Mouse (Mus musculus): Measurements from ENCODE around the gene Gm20388. TPM values are rescaled to one million over a fixed set of nuclear protein-coding genes. Genes with fewer than 3 reads are reported as not detected.

Gene Gm20388
- polyA plus RNA-seq, 1 experiment from 2014 or later = 5.3 TPM

DNA sequence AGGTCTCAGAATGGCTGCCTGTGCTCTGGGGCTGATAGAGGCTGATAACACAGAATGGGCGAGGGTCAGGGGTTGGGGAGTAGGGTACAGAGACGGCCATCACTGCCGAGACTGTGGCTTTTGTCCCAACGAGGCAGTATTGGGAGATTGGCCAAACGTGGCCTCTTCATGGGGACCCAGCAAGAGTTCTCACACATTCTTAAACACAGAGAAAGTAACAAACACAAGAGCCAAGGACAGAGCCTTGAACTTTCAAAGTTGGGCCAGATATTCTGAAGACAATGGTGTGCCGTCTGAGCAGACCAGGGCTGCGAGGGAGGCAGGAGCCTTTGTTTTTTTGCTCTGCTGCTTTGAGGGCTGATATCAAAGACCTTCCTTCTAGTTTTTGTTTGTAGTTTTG lies 2001.3 kb downstream of the Gm20388 start:
- Histone ChIP-seq H3K9ac (ENCODE audit: low read depth, low read length) (no peak overlapping the region), H3K27me3 (replicated peaks; ENCODE audit: control insufficient read depth, insufficient read depth, low read length) (no peaks in the 10 kb centered on the region; the same call in 1 of the 2 replicates), H3K9me3 (ENCODE audit: control insufficient read depth, low read length) (no peaks in the 10 kb centered on the region), H3K4me3 (ENCODE audit: low read depth, low read length) (no peak overlapping the region), H3K4me1 (replicated peaks; ENCODE audit: control insufficient read depth, insufficient read depth, low read length) (peaks cover 21% of the 10 kb centered on the region), H3K36me3 (ENCODE audit: control insufficient read depth, insufficient read depth, low read length) (no peaks in the 10 kb centered on the region), H3K4me2 (no peak overlapping the region), H3K27ac (ENCODE audit: low read depth, low read length) (no peak overlapping the region)
- WGBS = 61% methylated on average over 7 of the region's 7 CpGs
- ATAC-seq (replicated peaks; ENCODE audit: low FRiP score) (no peak), DNase-seq (ENCODE audit: low spot score) (no peak)

GRCm38 (mm10) chr8:121912831-121913230 lies 2002.2 kb downstream of the Gm20388 start:
- Histone ChIP-seq H3K9ac (ENCODE audit: low read depth, low read length) (no peak overlapping the region), H3K9me3 (ENCODE audit: control insufficient read depth, low read length) (no peaks in the 10 kb centered on the region), H3K4me2 (no peak overlapping the region), H3K27me3 (replicated peaks; ENCODE audit: control insufficient read depth, insufficient read depth, low read length) (no peaks in the 10 kb centered on the region; the same call in 1 of the 2 replicates), H3K36me3 (ENCODE audit: control insufficient read depth, insufficient read depth, low read length) (no peaks in the 10 kb centered on the region), H3K4me1 (replicated peaks; ENCODE audit: control insufficient read depth, insufficient read depth, low read length) (peaks cover 20% of the 10 kb centered on the region), H3K27ac (ENCODE audit: low read depth, low read length) (no peak overlapping the region), H3K4me3 (ENCODE audit: low read depth, low read length) (no peak overlapping the region)
- DNase-seq (ENCODE audit: low spot score) (no peak), ATAC-seq (replicated peaks; ENCODE audit: low FRiP score) (peak; percentile 58; the same call in 1 of the 2 replicates)
- WGBS = 68% methylated on average over 3 of the region's 3 CpGs

GRCm38 (mm10) chr8:121913378-121913777 lies 2002.7 kb downstream of the Gm20388 start:
- WGBS = 79% methylated on average over 8 of the region's 8 CpGs
- Histone ChIP-seq H3K27ac (ENCODE audit: low read depth, low read length) (no peak overlapping the region), H3K9me3 (ENCODE audit: control insufficient read depth, low read length) (no peaks in the 10 kb centered on the region), H3K36me3 (ENCODE audit: control insufficient read depth, insufficient read depth, low read length) (no peaks in the 10 kb centered on the region), H3K4me1 (replicated peaks; ENCODE audit: control insufficient read depth, insufficient read depth, low read length) (peaks cover 15% of the 10 kb centered on the region), H3K4me2 (no peak overlapping the region), H3K9ac (ENCODE audit: low read depth, low read length) (no peak overlapping the region), H3K27me3 (replicated peaks; ENCODE audit: control insufficient read depth, insufficient read depth, low read length) (no peaks in the 10 kb centered on the region; the same call in 1 of the 2 replicates), H3K4me3 (ENCODE audit: low read depth, low read length) (no peak overlapping the region)
- DNase-seq (ENCODE audit: low spot score) (no peak), ATAC-seq (replicated peaks; ENCODE audit: low FRiP score) (no peak)

DNA sequence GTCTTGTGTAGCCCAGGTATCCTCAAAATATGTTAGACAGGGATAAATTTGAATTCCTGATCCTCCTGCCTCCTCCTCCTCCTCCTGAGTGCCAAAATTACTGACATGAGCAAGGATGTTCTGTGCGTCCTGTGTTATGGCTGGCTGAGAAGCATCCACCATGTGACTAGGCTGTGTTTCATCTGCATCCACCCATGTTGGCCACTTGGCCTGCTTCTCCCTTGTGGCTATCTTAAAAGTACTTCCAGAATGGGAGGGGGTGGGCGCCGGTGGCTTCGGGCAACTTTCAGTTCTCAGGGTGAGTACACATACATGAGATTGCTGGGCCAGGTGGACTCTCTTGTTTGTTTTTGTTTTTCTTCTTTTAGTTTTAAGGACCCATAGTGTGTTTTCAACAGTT lies 2008.5 kb downstream of the Gm20388 start:
- Histone ChIP-seq H3K4me1 (replicated peaks; ENCODE audit: control insufficient read depth, insufficient read depth, low read length) (no peaks in the 10 kb centered on the region), H3K9ac (ENCODE audit: low read depth, low read length) (no peak overlapping the region), H3K36me3 (ENCODE audit: control insufficient read depth, insufficient read depth, low read length) (no peaks in the 10 kb centered on the region), H3K4me3 (ENCODE audit: low read depth, low read length) (no peak overlapping the region), H3K27ac (ENCODE audit: low read depth, low read length) (no peak overlapping the region), H3K9me3 (ENCODE audit: control insufficient read depth, low read length) (no peaks in the 10 kb centered on the region), H3K4me2 (no peak overlapping the region), H3K27me3 (replicated peaks; ENCODE audit: control insufficient read depth, insufficient read depth, low read length) (no peaks in the 10 kb centered on the region; the same call in 1 of the 2 replicates)
- DNase-seq (ENCODE audit: low spot score) (no peak), ATAC-seq (replicated peaks; ENCODE audit: low FRiP score) (no peak)
- 71% methylated on average over 4 of the region's 4 CpGs for WGBS

DNA sequence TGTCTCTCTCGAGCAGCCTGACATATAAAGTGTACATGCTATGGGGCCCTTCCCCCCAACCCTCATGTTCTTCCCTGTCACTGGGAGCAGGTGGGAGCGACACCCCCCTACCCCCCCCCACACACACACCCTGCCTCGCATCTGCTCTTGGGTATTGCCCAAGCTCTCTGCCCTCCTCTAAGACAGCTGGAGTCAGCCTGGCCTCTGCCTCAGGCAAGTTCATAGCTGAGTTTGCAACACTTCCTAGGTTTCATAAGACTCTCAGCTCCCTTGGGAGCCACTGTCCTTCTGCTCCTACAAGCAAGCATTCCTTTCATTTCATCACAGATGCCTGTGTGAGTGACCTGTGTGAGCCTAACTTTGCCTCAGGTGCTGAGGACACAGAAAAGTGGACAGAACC lies 2009.1 kb downstream of the Gm20388 start:
- H3K36me3 ChIP-seq (ENCODE audit: control insufficient read depth, insufficient read depth, low read length) = no peaks in the 10 kb centered on the region
- H3K9ac ChIP-seq (ENCODE audit: low read depth, low read length) = no peak overlapping the region
- H3K4me3 ChIP-seq (ENCODE audit: low read depth, low read length) = no peak overlapping the region
- no peak for DNase-seq (ENCODE audit: low spot score)
- WGBS = 63% methylated on average over 3 of the region's 3 CpGs
- ATAC-seq (replicated peaks; ENCODE audit: low FRiP score) = no peak
- H3K27me3 ChIP-seq (replicated peaks; ENCODE audit: control insufficient read depth, insufficient read depth, low read length) = no peaks in the 10 kb centered on the region; the same call in 1 of the 2 replicates
- H3K27ac ChIP-seq (ENCODE audit: low read depth, low read length) = no peak overlapping the region
- no peaks in the 10 kb centered on the region for H3K4me1 ChIP-seq (replicated peaks; ENCODE audit: control insufficient read depth, insufficient read depth, low read length)
- H3K4me2 ChIP-seq = no peak overlapping the region
- H3K9me3 ChIP-seq (ENCODE audit: control insufficient read depth, low read length) = no peaks in the 10 kb centered on the region

DNA sequence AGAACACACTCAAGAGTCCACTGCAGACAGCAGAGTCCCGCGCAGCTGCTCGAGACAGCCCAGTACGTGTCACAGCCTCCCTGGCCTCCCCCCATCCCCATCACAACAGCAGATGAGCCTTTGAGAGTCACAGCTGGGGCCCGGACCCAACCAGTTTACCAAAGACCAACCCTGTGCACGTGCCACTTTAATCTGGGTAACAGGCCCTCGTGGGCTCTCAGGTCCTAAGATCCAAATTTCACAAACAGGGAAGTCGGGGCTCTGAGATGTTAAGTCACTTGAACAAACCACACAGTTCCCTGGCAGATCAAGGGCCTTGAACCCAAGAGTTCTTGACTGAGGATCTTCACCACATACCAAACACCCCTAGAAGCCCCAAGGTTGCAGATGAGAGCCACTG lies 2010.9 kb downstream of the Gm20388 start:
- ATAC-seq (replicated peaks; ENCODE audit: low FRiP score) (no peak), DNase-seq (ENCODE audit: low spot score) (no peak)
- Histone ChIP-seq H3K4me3 (ENCODE audit: low read depth, low read length) (no peak overlapping the region), H3K36me3 (ENCODE audit: control insufficient read depth, insufficient read depth, low read length) (no peaks in the 10 kb centered on the region), H3K9ac (ENCODE audit: low read depth, low read length) (no peak overlapping the region), H3K4me2 (no peak overlapping the region), H3K27ac (ENCODE audit: low read depth, low read length) (no peak overlapping the region), H3K27me3 (replicated peaks; ENCODE audit: control insufficient read depth, insufficient read depth, low read length) (no peaks in the 10 kb centered on the region), H3K9me3 (ENCODE audit: control insufficient read depth, low read length) (no peaks in the 10 kb centered on the region), H3K4me1 (replicated peaks; ENCODE audit: control insufficient read depth, insufficient read depth, low read length) (no peaks in the 10 kb centered on the region)
- 78% methylated on average over 8 of the region's 8 CpGs for WGBS

DNA sequence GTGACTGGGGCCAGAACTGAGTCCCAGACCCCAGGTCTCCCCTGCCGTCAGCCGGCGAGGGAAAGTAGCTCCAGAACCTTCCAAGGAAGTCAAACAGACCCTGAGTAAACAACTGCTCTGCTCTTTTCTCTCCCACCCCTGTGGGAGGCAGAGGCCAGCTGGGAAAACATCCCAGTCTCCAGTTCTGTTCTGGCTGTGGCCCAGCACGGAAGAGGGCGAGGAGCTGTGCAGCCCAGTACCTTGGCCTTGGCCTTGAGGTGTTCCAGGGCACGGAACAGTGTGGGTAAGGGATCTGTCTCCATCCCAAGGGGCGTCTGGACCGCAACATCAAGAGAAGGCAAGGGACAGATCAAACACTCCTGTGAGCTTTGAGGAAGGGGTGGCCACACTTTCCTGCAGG lies 2011.5 kb downstream of the Gm20388 start:
- no peak for ATAC-seq (replicated peaks; ENCODE audit: low FRiP score)
- 73% methylated on average over 8 of the region's 8 CpGs for WGBS
- no peak overlapping the region for H3K27ac ChIP-seq (ENCODE audit: low read depth, low read length)

GRCm38 (mm10) chr8:121924681-121925080 lies 2014.0 kb downstream of the Gm20388 start:
- no peak for ATAC-seq (replicated peaks; ENCODE audit: low FRiP score)
- DNase-seq (ENCODE audit: low spot score) = no peak
- H3K27me3 ChIP-seq (replicated peaks; ENCODE audit: control insufficient read depth, insufficient read depth, low read length) = no peaks in the 10 kb centered on the region
- H3K27ac ChIP-seq (ENCODE audit: low read depth, low read length) = no peak overlapping the region
- H3K9ac ChIP-seq (ENCODE audit: low read depth, low read length) = no peak overlapping the region
- no peaks in the 10 kb centered on the region for H3K36me3 ChIP-seq (ENCODE audit: control insufficient read depth, insufficient read depth, low read length)
- no peak overlapping the region for H3K4me3 ChIP-seq (ENCODE audit: low read depth, low read length)
- WGBS = 73% methylated on average over 5 of the region's 5 CpGs
- no peak overlapping the region for H3K4me2 ChIP-seq
- no peaks in the 10 kb centered on the region for H3K4me1 ChIP-seq (replicated peaks; ENCODE audit: control insufficient read depth, insufficient read depth, low read length)
- H3K9me3 ChIP-seq (ENCODE audit: control insufficient read depth, low read length) = no peaks in the 10 kb centered on the region

More for the DNA sequence above, 2011.5 kb downstream of the Gm20388 start:
- H3K4me1 ChIP-seq (replicated peaks; ENCODE audit: control insufficient read depth, insufficient read depth, low read length) = no peaks in the 10 kb centered on the region
- no peak for DNase-seq (ENCODE audit: low spot score)
- H3K4me3 ChIP-seq (ENCODE audit: low read depth, low read length) = no peak overlapping the region
- no peak overlapping the region for H3K9ac ChIP-seq (ENCODE audit: low read depth, low read length)
- no peaks in the 10 kb centered on the region for H3K36me3 ChIP-seq (ENCODE audit: control insufficient read depth, insufficient read depth, low read length)
- no peak overlapping the region for H3K4me2 ChIP-seq
- no peaks in the 10 kb centered on the region for H3K27me3 ChIP-seq (replicated peaks; ENCODE audit: control insufficient read depth, insufficient read depth, low read length)
- H3K9me3 ChIP-seq (ENCODE audit: control insufficient read depth, low read length) = no peaks in the 10 kb centered on the region

GRCm38 (mm10) chr8:121925624-121926023 lies 2015.0 kb downstream of the Gm20388 start:
- 29% methylated on average over 10 of the region's 10 CpGs for WGBS
- Histone ChIP-seq H3K27ac (ENCODE audit: low read depth, low read length) (no peak overlapping the region), H3K9me3 (ENCODE audit: control insufficient read depth, low read length) (no peaks in the 10 kb centered on the region), H3K36me3 (ENCODE audit: control insufficient read depth, insufficient read depth, low read length) (no peaks in the 10 kb centered on the region), H3K4me3 (ENCODE audit: low read depth, low read length) (no peak overlapping the region), H3K9ac (ENCODE audit: low read depth, low read length) (no peak overlapping the region), H3K4me1 (replicated peaks; ENCODE audit: control insufficient read depth, insufficient read depth, low read length) (no peaks in the 10 kb centered on the region), H3K27me3 (replicated peaks; ENCODE audit: control insufficient read depth, insufficient read depth, low read length) (no peaks in the 10 kb centered on the region; the same call in 1 of the 2 replicates), H3K4me2 (no peak overlapping the region)
- DNase-seq (ENCODE audit: low spot score) (peak; percentile 69), ATAC-seq (replicated peaks; ENCODE audit: low FRiP score) (no peak)
